Mouse (Mus musculus): ENCODE measurements around the gene Rapgef4. TPM values are rescaled to one million over a fixed set of nuclear protein-coding genes. Genes with fewer than 3 reads are reported as not detected.
A peak's percentile ranks its signal among the peaks of the same experiment; 100 is the strongest.

Gene Rapgef4
- polyA plus RNA-seq, 1 experiment from 2014 or later = 2.2 TPM

- H3K27ac ChIP-seq (ENCODE audit: low read depth, low read length) = no peak overlapping the region
- no peak overlapping the region for H3K4me3 ChIP-seq (ENCODE audit: low read depth, low read length)
- ATAC-seq (replicated peaks; ENCODE audit: low FRiP score) = no peak
- H3K27me3 ChIP-seq (ENCODE audit: control insufficient read depth, insufficient read depth, low read length) = no peaks in the 10 kb centered on the region
- H3K9me3 ChIP-seq (ENCODE audit: control insufficient read depth, low read length) = no peaks in the 10 kb centered on the region
- H3K9ac ChIP-seq (ENCODE audit: low read length) = no peak overlapping the region
- no peaks in the 10 kb centered on the region for H3K4me1 ChIP-seq (replicated peaks; ENCODE audit: control insufficient read depth, insufficient read depth, low read length)
- DNase-seq (ENCODE audit: low spot score) = no peak
- H3K36me3 ChIP-seq (ENCODE audit: control insufficient read depth, insufficient read depth, low read length) = no peaks in the 10 kb centered on the region
- H3K4me2 ChIP-seq (ENCODE audit: low read depth, low read length, severe bottlenecking) = no peak overlapping the region
- 92% methylated on average over 10 of the region's 11 CpGs for WGBS
Measured at GRCm38 (mm10) chr2:71974143-71974846, 6.7 kb upstream of the Rapgef4 start.

DNA sequence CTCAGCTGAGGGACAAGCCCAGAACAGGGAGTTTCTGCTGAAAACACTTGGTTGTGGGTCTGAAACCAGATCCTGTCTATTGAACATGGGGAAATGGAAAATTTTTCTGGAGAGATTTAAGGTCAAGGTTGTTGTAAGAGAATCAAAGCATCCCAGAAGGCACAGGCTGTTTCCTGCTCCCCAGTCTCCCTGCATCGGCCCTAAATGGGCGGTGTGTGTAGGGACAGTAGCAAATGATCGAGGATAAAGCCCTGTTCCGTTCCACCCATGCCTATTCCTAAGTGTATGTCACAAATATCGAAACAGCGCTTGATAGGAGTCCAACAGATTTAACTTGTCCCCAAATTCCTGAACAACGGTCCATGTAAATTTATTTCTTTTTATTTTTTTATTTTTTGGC, 1.1 kb upstream of the Rapgef4 start:
- DNase-seq (ENCODE audit: low spot score) = no peak
- no peak overlapping the region for H3K4me3 ChIP-seq (ENCODE audit: low read depth, low read length)

DNA sequence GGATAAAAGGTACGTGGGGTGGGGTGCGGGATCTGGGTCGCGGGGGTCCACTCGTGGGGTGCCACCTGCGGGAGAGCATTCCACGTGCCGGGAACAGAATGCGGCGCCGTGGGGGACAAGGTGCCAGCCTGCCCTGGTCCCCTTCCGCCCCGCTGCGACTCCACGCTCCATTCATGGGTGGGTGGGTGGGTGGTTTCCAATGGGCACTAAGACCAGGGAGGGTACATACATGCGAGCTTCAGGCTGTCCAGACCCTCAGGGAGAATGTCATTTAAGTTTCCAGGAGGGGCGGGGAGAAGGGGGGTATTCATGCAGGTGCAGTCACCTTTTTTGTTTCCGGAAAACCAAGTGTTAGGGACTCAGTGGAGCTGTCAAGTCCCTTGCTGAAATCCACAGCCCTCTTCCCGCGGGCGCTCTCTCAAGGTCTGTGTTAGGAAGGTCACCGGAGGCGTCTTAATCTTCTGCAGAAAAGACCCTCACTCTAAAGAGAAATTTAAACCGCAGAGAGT, 357 bp downstream of the Rapgef4 start:
- Histone ChIP-seq H3K36me3 (ENCODE audit: control insufficient read depth, insufficient read depth, low read length) (no peaks in the 10 kb centered on the region), H3K9ac (ENCODE audit: low read length) (peak overlapping the region; percentile 65), H3K27me3 (ENCODE audit: control insufficient read depth, insufficient read depth, low read length) (peaks cover 6% of the 10 kb centered on the region; the same call in 1 of the 2 replicates), H3K4me1 (replicated peaks; ENCODE audit: control insufficient read depth, insufficient read depth, low read length) (peaks cover 4% of the 10 kb centered on the region; the same call in 1 of the 2 replicates), H3K9me3 (ENCODE audit: control insufficient read depth, low read length) (no peaks in the 10 kb centered on the region), H3K4me2 (ENCODE audit: low read depth, low read length, severe bottlenecking) (peak overlapping the region; percentile 97), H3K4me3 (ENCODE audit: low read depth, low read length) (peak overlapping the region; percentile 65), H3K27ac (ENCODE audit: low read depth, low read length) (no peak overlapping the region)
- WGBS = 8% methylated on average over 24 of the region's 24 CpGs
- ATAC-seq (replicated peaks; ENCODE audit: low FRiP score) = no peak; the same call in 1 of the 2 replicates
- no peak for DNase-seq (ENCODE audit: low spot score)

More for the DNA sequence above, 1.1 kb upstream of the Rapgef4 start:
- no peak for ATAC-seq (replicated peaks; ENCODE audit: low FRiP score)
- Histone ChIP-seq H3K27ac (ENCODE audit: low read depth, low read length) (no peak overlapping the region), H3K9me3 (ENCODE audit: control insufficient read depth, low read length) (no peaks in the 10 kb centered on the region), H3K36me3 (ENCODE audit: control insufficient read depth, insufficient read depth, low read length) (no peaks in the 10 kb centered on the region), H3K4me1 (replicated peaks; ENCODE audit: control insufficient read depth, insufficient read depth, low read length) (peaks cover 4% of the 10 kb centered on the region; the same call in 1 of the 2 replicates), H3K4me2 (ENCODE audit: low read depth, low read length, severe bottlenecking) (no peak overlapping the region), H3K27me3 (ENCODE audit: control insufficient read depth, insufficient read depth, low read length) (peaks cover 6% of the 10 kb centered on the region; the same call in 1 of the 2 replicates), H3K9ac (ENCODE audit: low read length) (no peak overlapping the region)
- 91% methylated on average over 7 of the region's 7 CpGs for WGBS

DNA sequence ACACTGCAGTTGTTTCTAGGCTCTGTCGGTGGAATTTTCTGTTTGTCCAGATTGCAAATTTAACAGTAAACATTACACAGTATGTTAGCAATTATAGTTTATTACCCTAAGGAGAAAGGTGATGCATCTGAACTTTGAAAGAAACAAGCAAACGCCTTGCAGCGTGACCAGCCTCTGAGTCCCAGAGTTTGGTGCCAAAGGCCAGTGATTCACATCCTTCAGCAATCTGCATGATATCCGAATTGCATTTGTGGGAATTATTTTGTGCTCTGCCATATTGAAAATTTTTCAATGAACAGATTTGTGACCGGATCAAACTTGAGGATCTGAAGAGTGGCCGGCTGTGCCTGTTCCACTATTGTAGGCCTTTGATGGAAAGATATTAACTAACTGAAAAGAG, 856 bp downstream of the Rapgef4 start:
- H3K27ac ChIP-seq (ENCODE audit: low read depth, low read length) = no peak overlapping the region
- H3K4me2 ChIP-seq (ENCODE audit: low read depth, low read length, severe bottlenecking) = no peak overlapping the region; the same call in 1 of the 2 replicates
- no peak overlapping the region; the same call in 1 of the 2 replicates for H3K4me3 ChIP-seq (ENCODE audit: low read depth, low read length)
- no peaks in the 10 kb centered on the region for H3K36me3 ChIP-seq (ENCODE audit: control insufficient read depth, insufficient read depth, low read length)
- H3K4me1 ChIP-seq (replicated peaks; ENCODE audit: control insufficient read depth, insufficient read depth, low read length) = peaks cover 4% of the 10 kb centered on the region; the same call in 1 of the 2 replicates
- H3K9me3 ChIP-seq (ENCODE audit: control insufficient read depth, low read length) = no peaks in the 10 kb centered on the region
- peaks cover 6% of the 10 kb centered on the region; the same call in 1 of the 2 replicates for H3K27me3 ChIP-seq (ENCODE audit: control insufficient read depth, insufficient read depth, low read length)
- no peak overlapping the region for H3K9ac ChIP-seq (ENCODE audit: low read length)
- 75% methylated on average over 6 of the region's 6 CpGs for WGBS
- ATAC-seq (replicated peaks; ENCODE audit: low FRiP score) (no peak), DNase-seq (ENCODE audit: low spot score) (no peak)

DNA sequence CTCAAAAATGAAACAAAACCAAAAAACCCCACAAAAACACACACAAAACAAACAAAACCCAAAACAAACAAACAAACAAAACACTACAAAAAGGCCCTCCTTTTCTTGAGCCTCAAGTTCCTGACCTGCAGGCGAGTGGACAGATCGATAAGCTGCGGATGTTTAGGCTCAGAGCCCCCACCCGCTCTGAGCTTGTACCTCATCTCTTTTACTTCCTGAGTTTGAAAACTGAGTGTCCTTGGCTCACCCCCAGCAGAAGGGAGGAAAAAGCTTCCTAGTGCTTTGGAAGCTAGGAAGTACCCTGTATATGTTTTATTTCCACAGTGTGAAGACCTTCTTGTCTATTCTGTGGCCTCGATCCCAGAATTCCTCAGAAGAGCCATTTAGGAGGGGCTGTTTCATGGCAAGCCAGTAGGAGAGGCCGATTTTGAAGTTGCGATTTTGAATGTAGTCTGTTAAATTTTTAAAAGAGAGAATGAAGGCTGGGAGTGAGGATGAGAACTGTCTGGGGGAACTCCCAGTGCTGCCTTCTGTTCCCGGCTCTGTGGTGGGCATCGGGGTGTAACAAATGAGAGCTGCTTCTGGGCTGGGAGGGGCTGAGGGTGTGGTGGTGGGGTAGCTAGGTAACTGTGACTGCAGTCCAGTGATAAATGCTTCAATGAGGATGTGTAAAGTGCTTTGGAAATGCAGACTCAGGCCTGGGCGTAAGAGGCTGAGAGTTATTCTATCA, 2.0 kb downstream of the Rapgef4 start:
- Histone ChIP-seq H3K4me1 (replicated peaks; ENCODE audit: control insufficient read depth, insufficient read depth, low read length) (peaks cover 4% of the 10 kb centered on the region; the same call in 1 of the 2 replicates), H3K4me2 (ENCODE audit: low read depth, low read length, severe bottlenecking) (no peak overlapping the region), H3K9ac (ENCODE audit: low read length) (no peak overlapping the region), H3K4me3 (ENCODE audit: low read depth, low read length) (no peak overlapping the region), H3K27me3 (ENCODE audit: control insufficient read depth, insufficient read depth, low read length) (peaks cover 6% of the 10 kb centered on the region; the same call in 1 of the 2 replicates), H3K36me3 (ENCODE audit: control insufficient read depth, insufficient read depth, low read length) (no peaks in the 10 kb centered on the region), H3K9me3 (ENCODE audit: control insufficient read depth, low read length) (no peaks in the 10 kb centered on the region), H3K27ac (ENCODE audit: low read depth, low read length) (no peak overlapping the region)
- DNase-seq (ENCODE audit: low spot score) (no peak), ATAC-seq (replicated peaks; ENCODE audit: low FRiP score) (no peak)
- 72% methylated on average over 10 of the region's 10 CpGs for WGBS

- H3K4me1 ChIP-seq (replicated peaks; ENCODE audit: control insufficient read depth, insufficient read depth, low read length) = peaks cover 4% of the 10 kb centered on the region; the same call in 1 of the 2 replicates
- H3K9me3 ChIP-seq (ENCODE audit: control insufficient read depth, low read length) = no peaks in the 10 kb centered on the region
- H3K27me3 ChIP-seq (ENCODE audit: control insufficient read depth, insufficient read depth, low read length) = peaks cover 6% of the 10 kb centered on the region; the same call in 1 of the 2 replicates
- WGBS = 68% methylated on average over 2 of the region's 2 CpGs
- no peak for DNase-seq (ENCODE audit: low spot score)
- no peak for ATAC-seq (replicated peaks; ENCODE audit: low FRiP score)
- no peak overlapping the region for H3K9ac ChIP-seq (ENCODE audit: low read length)
- H3K36me3 ChIP-seq (ENCODE audit: control insufficient read depth, insufficient read depth, low read length) = no peaks in the 10 kb centered on the region
- H3K4me2 ChIP-seq (ENCODE audit: low read depth, low read length, severe bottlenecking) = no peak overlapping the region
- no peak overlapping the region for H3K4me3 ChIP-seq (ENCODE audit: low read depth, low read length)
- no peak overlapping the region for H3K27ac ChIP-seq (ENCODE audit: low read depth, low read length)
Measured at GRCm38 (mm10) chr2:71985730-71986129, 4.7 kb downstream of the Rapgef4 start.

DNA sequence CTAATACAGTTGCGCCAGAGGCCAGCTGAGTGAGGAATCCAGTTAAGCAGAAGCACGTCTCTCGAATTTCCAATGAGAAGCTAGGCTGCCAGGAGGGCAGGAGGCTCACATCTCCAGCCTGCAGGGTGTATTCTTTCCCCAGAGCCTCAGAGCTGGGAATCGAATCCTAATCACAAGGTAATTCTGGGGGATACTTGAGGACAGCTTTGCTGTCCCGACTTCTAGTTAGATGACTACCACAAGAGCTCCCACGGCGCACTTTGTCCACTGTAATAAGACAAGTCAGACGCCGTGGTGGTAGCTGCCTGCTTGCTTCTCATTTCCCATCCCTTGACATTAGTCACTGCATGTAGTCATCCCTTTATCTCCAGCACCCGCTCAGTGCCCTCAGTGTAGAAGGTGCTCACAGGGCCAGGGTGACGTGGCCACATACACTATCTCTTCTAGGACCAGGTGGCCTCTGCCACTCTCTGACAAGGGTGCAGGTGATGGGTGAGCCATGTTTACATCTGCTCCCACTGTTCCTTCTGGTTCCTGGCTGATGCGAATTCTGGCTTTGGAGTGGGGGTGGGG, 5.3 kb downstream of the Rapgef4 start:
- Histone ChIP-seq H3K27ac (ENCODE audit: low read depth, low read length) (no peak overlapping the region), H3K9ac (ENCODE audit: low read length) (no peak overlapping the region), H3K36me3 (ENCODE audit: control insufficient read depth, insufficient read depth, low read length) (no peaks in the 10 kb centered on the region), H3K27me3 (ENCODE audit: control insufficient read depth, insufficient read depth, low read length) (peaks cover 5% of the 10 kb centered on the region; the same call in 1 of the 2 replicates), H3K4me1 (replicated peaks; ENCODE audit: control insufficient read depth, insufficient read depth, low read length) (no peaks in the 10 kb centered on the region), H3K9me3 (ENCODE audit: control insufficient read depth, low read length) (no peaks in the 10 kb centered on the region), H3K4me3 (ENCODE audit: low read depth, low read length) (no peak overlapping the region), H3K4me2 (ENCODE audit: low read depth, low read length, severe bottlenecking) (no peak overlapping the region)
- WGBS = 75% methylated on average over 12 of the region's 12 CpGs
- no peak for ATAC-seq (replicated peaks; ENCODE audit: low FRiP score)
- no peak for DNase-seq (ENCODE audit: low spot score)

DNA sequence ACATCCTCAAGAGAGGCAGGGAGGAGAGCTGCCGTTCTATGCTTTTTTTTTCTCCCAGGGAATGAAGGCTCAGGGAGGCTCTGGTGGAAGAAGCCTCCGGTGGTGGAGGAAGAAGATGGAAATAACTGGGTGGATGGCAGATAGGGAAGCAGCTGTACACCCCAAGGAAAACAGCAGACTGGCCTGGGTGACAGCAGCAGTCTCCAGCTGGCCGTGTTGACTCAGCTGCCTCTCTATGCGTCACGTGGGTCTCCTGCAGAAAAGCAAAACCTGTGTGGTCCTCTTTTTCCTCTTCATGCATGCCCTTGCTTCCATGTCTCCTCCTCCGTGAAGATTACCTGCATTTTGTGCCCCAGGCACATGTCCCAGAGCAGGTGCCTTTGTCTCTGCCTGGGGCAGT, 7.5 kb downstream of the Rapgef4 start:
- Histone ChIP-seq H3K27ac (ENCODE audit: low read depth, low read length) (no peak overlapping the region), H3K27me3 (ENCODE audit: control insufficient read depth, insufficient read depth, low read length) (0 out of 2 replicates have a peak, but pooled peaks cover 3% of the 10 kb centered on the region), H3K4me3 (ENCODE audit: low read depth, low read length) (no peak overlapping the region), H3K4me1 (replicated peaks; ENCODE audit: control insufficient read depth, insufficient read depth, low read length) (no peaks in the 10 kb centered on the region), H3K36me3 (ENCODE audit: control insufficient read depth, insufficient read depth, low read length) (no peaks in the 10 kb centered on the region), H3K9me3 (ENCODE audit: control insufficient read depth, low read length) (no peaks in the 10 kb centered on the region), H3K4me2 (ENCODE audit: low read depth, low read length, severe bottlenecking) (no peak overlapping the region), H3K9ac (ENCODE audit: low read length) (no peak overlapping the region)
- DNase-seq (ENCODE audit: low spot score) (no peak), ATAC-seq (replicated peaks; ENCODE audit: low FRiP score) (no peak)
- WGBS = 82% methylated on average over 6 of the region's 6 CpGs
